Mouse (Mus musculus) E14TG2a.4 (cell line): ENCODE measurements at regions not wholly inside any gene's neighbourhood (a gene's known extent, or its start where the extent isn't known, plus 50 kb on each side); places are given as distances from the start of the nearest gene placed in this dataset.

Experiments
- H3K27me3 ChIP-seq: 2 replicates; pipeline ENCODE4 v1.6.1; 2014; ENCODE audit warnings: low read length, control low read depth; ENCODE audit not compliant: insufficient read depth
- H3K36me3 ChIP-seq: 2 replicates; pipeline ENCODE4 v1.6.1; 2014; ENCODE audit warnings: low read length, control low read depth; ENCODE audit not compliant: insufficient read depth
- H3K4me1 ChIP-seq: replicated peaks from 2 replicates; pipeline ENCODE4 v1.6.1; 2014; ENCODE audit warnings: low read depth, low read length, control low read depth
- H3K4me3 ChIP-seq: replicated peaks from 2 replicates; pipeline ENCODE4 v1.5.1; 2014; ENCODE audit warnings: mild to moderate bottlenecking, low read length
- H3K9me3 ChIP-seq: 2 replicates; pipeline ENCODE4 v1.6.1; 2014; ENCODE audit warnings: low read length, control low read depth
- CTCF ChIP-seq: conservative IDR thresholded peaks from 2 replicates; pipeline ENCODE4 v1.5.1; 2014; ENCODE audit warnings: low read length
- NANOG ChIP-seq: IDR thresholded peaks from 2 replicates; pipeline ENCODE4 v1.6.1; 2014; ENCODE audit warnings: borderline replicate concordance, low read length, mixed read lengths
- POU5F1 ChIP-seq: IDR thresholded peaks from 2 replicates; pipeline ENCODE4 v1.6.1; 2014; ENCODE audit warnings: low read length, borderline replicate concordance

DNA sequence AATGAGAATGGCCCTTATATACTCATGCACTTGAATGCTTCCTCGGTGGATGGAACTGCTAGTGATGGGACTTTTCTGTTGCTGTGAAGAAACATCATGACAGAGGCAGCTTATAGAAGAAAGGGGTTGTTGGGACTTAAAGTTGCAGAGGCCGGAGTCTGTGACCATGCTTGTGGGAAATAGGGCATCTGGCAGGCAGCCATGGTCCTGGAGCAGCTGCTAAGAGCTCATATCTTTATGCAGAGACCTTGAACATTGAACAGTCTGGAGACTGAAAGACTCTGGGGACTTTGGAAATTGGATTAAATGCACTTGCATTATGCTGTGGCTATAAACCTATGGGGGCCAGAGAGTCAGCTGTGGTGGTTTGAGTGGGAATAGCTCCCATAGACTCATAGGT is 138.1 kb upstream of the Lef1 start:
- no peaks in the 10 kb centered on the region for H3K36me3 ChIP-seq
- TF ChIP-seq POU5F1 (no peak), CTCF (no peak), NANOG (no peak)
- H3K4me3 ChIP-seq = no peak overlapping the region
- no peaks in the 10 kb centered on the region for H3K4me1 ChIP-seq
- 0 out of 2 replicates have a peak, but pooled peaks cover 3% of the 10 kb centered on the region for H3K27me3 ChIP-seq
- H3K9me3 ChIP-seq = no peaks in the 10 kb centered on the region

- Histone ChIP-seq H3K36me3 (no peaks in the 10 kb centered on the region), H3K4me3 (no peak overlapping the region), H3K4me1 (peaks cover 13% of the 10 kb centered on the region; the same call in 1 of the 2 replicates), H3K27me3 (peaks cover 22% of the 10 kb centered on the region), H3K9me3 (no peaks in the 10 kb centered on the region)
- no peak for TF ChIP-seq POU5F1
- TF ChIP-seq NANOG = no peak
- TF ChIP-seq CTCF = no peak
These were observed 145.0 kb upstream of the Lef1 start for GRCm38 (mm10) chr3:130965275-130965674.

DNA sequence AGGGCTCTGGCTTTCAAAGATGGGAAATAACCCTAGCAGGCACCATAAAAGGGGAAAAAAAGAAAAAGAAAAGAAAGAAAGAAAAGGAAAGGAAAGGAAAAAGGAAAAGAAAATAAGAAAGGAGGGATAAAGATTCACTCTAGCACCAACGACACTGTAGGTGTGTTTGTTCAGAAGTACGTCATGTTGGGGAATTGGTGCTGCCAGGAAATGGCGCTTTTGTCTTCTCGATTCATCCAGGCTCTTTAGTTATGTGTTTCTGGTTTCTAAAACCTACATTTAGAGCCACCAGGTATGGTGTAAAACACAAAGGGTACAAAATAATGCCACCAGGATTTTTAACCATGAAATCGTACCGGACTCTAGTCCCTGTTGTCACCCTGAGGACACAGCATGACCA is 146.2 kb upstream of the Lef1 start:
- H3K36me3 ChIP-seq = no peaks in the 10 kb centered on the region
- H3K27me3 ChIP-seq = peaks cover 22% of the 10 kb centered on the region
- TF ChIP-seq CTCF (no peak), NANOG (no peak), POU5F1 (no peak)

DNA sequence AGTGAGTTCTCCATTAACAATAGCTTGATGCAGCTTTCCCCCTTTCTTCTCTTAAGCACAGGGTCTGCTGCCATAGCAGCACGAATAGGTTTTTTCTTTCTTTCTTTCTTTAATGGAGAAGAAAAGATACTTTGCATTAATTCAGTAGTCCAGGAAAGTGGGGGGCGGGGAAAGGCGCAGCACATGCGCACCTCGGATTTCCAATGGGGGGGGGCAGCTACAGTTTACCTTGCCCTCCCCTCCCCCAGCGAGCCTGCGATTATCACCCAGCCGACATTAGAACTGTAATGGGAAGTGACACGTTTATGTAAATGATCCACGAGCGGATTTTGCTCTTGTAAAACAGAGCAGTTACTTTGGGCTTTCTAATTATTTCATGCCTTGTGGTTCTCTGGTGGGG is 146.6 kb upstream of the Lef1 start:
- Histone ChIP-seq H3K4me1 (peaks cover 13% of the 10 kb centered on the region; the same call in 1 of the 2 replicates), H3K27me3 (peaks cover 19% of the 10 kb centered on the region), H3K4me3 (no peak overlapping the region), H3K36me3 (no peaks in the 10 kb centered on the region), H3K9me3 (no peaks in the 10 kb centered on the region)
- TF ChIP-seq NANOG = no peak
- no peak for TF ChIP-seq CTCF
- TF ChIP-seq POU5F1 = no peak

More for the DNA sequence above, 146.2 kb upstream of the Lef1 start:
- H3K4me3 ChIP-seq = no peak overlapping the region
- H3K9me3 ChIP-seq = no peaks in the 10 kb centered on the region
- H3K4me1 ChIP-seq = peaks cover 13% of the 10 kb centered on the region; the same call in 1 of the 2 replicates

DNA sequence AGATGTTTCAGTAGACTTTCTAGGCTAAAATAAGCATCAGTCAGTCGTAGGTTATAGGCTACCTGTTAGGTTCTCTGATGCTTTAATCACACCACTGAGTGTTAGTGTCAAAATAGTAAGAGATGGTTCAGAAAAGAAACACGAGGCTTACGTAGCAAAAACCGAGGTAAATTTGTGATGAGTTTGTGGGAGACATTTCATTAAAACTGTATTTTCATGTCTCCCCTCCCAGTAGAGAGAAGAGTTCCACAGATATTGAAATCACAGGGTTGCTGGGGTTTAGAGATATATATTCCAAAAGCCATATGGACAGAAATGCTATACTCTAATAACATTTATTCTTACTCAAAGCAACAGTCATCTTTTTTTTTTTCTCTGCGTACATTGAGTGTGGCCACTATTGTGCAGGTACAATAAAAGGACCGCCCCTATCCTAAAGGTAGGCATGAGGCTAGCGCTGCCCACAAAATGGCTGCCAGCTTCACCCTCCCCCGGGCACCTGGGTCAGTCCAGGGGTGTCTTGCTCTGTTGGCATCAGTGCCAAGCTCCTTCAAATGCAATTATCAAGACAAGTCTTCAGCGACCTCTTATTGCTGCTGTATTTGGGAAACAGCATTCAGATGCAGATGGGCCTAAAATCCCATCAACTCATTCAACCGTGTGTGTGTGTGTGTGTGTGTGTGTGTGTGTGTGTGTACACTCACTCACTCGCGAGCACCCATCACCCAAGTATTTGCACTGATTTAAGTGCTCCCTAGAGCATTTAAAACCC is 147.4 kb upstream of the Lef1 start:
- H3K9me3 ChIP-seq = no peaks in the 10 kb centered on the region
- H3K4me3 ChIP-seq = 0 out of 2 replicates have a peak overlapping the region, but pooled peaks have one; percentile 46
- H3K4me1 ChIP-seq = peaks cover 13% of the 10 kb centered on the region; the same call in 1 of the 2 replicates
- TF ChIP-seq POU5F1 (no peak), NANOG (no peak), CTCF (no peak)
- no peaks in the 10 kb centered on the region for H3K36me3 ChIP-seq
- peaks cover 19% of the 10 kb centered on the region for H3K27me3 ChIP-seq

- H3K4me3 ChIP-seq = peak overlapping the region; percentile 46; the same call in 1 of the 2 replicates
- no peaks in the 10 kb centered on the region for H3K9me3 ChIP-seq
- TF ChIP-seq POU5F1 (no peak), CTCF (no peak), NANOG (no peak)
- peaks cover 19% of the 10 kb centered on the region for H3K27me3 ChIP-seq
- no peaks in the 10 kb centered on the region for H3K36me3 ChIP-seq
- H3K4me1 ChIP-seq = peaks cover 13% of the 10 kb centered on the region; the same call in 1 of the 2 replicates
These were observed 148.1 kb upstream of the Lef1 start for GRCm38 (mm10) chr3:130962151-130962633.

DNA sequence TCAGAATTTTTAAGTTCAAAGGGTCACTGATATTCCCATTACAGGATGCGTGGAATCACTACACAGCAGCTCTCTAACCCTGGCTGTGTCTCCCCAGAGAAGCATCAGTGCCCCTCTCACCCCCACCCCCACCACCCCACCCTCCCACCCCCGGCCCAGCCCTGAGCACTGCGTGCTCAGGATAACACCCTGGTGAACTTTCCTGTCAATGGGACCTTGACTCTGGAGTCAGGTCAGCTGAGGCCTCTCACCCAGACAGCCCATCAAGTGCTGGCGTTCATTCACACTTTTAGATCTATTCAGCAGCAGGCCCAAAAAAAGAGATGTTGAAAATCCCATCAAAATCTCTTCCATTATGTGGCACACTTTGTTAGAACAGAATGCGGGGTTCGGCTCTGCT is 148.6 kb upstream of the Lef1 start:
- Histone ChIP-seq H3K4me1 (peaks cover 13% of the 10 kb centered on the region; the same call in 1 of the 2 replicates), H3K9me3 (no peaks in the 10 kb centered on the region), H3K36me3 (no peaks in the 10 kb centered on the region), H3K4me3 (peak overlapping the region; percentile 46; the same call in 1 of the 2 replicates), H3K27me3 (peaks cover 19% of the 10 kb centered on the region)
- TF ChIP-seq CTCF = no peak
- no peak for TF ChIP-seq NANOG
- TF ChIP-seq POU5F1 = no peak

- Histone ChIP-seq H3K9me3 (no peaks in the 10 kb centered on the region), H3K4me1 (no peaks in the 10 kb centered on the region), H3K4me3 (no peak overlapping the region), H3K36me3 (no peaks in the 10 kb centered on the region), H3K27me3 (no peaks in the 10 kb centered on the region)
- no peak for TF ChIP-seq CTCF
- TF ChIP-seq POU5F1 = no peak
These were observed 154.3 kb upstream of the Lef1 start for GRCm38 (mm10) chr3:130955958-130956357.

GRCm38 (mm10) chr3:130951381-130951780 is 158.9 kb upstream of the Lef1 start:
- Histone ChIP-seq H3K4me3 (no peak overlapping the region), H3K9me3 (no peaks in the 10 kb centered on the region), H3K27me3 (peaks cover 9% of the 10 kb centered on the region; the same call in 1 of the 2 replicates), H3K36me3 (no peaks in the 10 kb centered on the region), H3K4me1 (peaks cover 7% of the 10 kb centered on the region; the same call in 1 of the 2 replicates)
- TF ChIP-seq NANOG (no peak), POU5F1 (no peak), CTCF (no peak)
